Mouse (Mus musculus): ENCODE results near the gene Gal3st3. TPM values are rescaled to one million over a fixed set of nuclear protein-coding genes. Genes with fewer than 3 reads are reported as not detected.

Gal3st3 gene
- polyA plus RNA-seq, 1 experiment from 2014 or later, result 5.9 TPM

DNA sequence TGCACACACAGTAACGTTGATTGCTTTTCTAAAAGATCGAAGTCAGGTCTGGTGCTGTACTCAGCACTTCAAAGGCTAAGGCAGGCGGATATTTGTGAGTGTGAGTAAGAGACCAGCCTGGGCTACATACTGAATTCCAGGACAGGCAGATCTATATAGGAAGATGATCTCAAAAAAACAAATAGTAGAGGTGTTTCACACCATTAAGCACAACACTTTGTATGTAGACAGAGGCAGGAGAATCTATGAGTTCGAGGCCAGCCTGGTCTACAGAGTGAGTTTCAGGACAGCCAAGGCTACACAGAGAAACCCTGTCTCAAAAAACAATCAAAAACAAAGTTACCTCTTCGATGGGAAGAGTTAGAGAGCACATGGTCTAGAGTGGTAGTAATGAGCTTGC, 22.4 kb upstream of the Gal3st3 start:
- no peak overlapping the region for H3K4me2 ChIP-seq
- no peak overlapping the region for H3K27ac ChIP-seq (replicated peaks)
- no peaks in the 10 kb centered on the region for H3K9me3 ChIP-seq
- H3K36me3 ChIP-seq, result peaks cover 61% of the 10 kb centered on the region
- H3K4me3 ChIP-seq, result no peak overlapping the region
- H3K9ac ChIP-seq, result no peak overlapping the region
- H3K27me3 ChIP-seq (replicated peaks), result no peaks in the 10 kb centered on the region
- H3K4me1 ChIP-seq, result peaks cover 30% of the 10 kb centered on the region
- WGBS, result 94% methylated on average over 5 of the region's 5 CpGs
- ATAC-seq (ENCODE audit: extremely low read depth, insufficient number of reproducible peaks, low FRiP score, low TSS enrichment), result no peak

DNA sequence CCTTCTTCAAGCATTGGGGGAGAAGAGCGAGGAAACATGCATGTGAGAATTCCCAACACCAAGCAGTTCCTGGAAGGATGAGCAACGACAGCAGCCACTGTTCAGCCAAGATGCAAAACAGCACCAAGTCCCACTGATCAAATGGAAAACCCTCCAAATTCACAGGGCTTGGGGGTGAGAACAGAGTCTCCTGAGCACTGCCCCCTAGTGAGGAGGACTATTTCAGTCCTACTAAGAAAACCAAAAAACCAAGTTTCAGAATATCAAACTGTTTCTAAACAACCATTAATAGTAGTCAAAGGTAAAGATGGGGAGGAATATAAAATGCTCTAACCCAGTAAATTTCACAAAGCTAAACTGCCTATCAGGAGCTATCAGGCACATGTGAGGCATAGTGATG, 21.6 kb upstream of the Gal3st3 start:
- no peak overlapping the region for H3K4me3 ChIP-seq
- peaks cover 69% of the 10 kb centered on the region for H3K36me3 ChIP-seq
- ATAC-seq (ENCODE audit: extremely low read depth, insufficient number of reproducible peaks, low FRiP score, low TSS enrichment), result no peak
- no peak overlapping the region for H3K27ac ChIP-seq (replicated peaks)
- WGBS, result 82% methylated on average over 2 of the region's 2 CpGs
- no peaks in the 10 kb centered on the region for H3K9me3 ChIP-seq
- H3K9ac ChIP-seq, result no peak overlapping the region
- H3K27me3 ChIP-seq (replicated peaks), result no peaks in the 10 kb centered on the region
- peaks cover 24% of the 10 kb centered on the region for H3K4me1 ChIP-seq
- H3K4me2 ChIP-seq, result no peak overlapping the region

DNA sequence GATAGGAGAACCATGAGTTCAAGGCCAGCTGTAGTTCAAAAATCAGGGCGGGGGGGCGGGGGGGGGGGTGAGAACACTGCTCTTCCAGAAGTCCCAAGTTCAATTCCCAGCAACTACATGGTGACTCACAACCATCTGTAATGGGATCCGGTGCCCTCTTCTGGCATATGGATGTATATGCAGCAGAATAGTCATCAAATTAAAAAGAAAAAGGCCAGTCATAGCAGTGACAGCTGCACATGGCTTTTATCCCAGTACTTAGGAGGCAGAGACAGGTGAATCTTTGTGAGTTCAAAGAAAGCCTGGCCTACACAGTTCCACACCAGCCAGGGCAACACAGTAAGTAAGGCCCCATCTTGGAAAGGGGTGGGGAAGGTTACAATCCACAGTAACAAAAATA, 21.0 kb upstream of the Gal3st3 start:
- Histone ChIP-seq H3K27ac (replicated peaks) (no peak overlapping the region), H3K9me3 (no peaks in the 10 kb centered on the region), H3K36me3 (peaks cover 75% of the 10 kb centered on the region), H3K4me3 (no peak overlapping the region), H3K9ac (no peak overlapping the region), H3K4me1 (peaks cover 17% of the 10 kb centered on the region), H3K4me2 (no peak overlapping the region), H3K27me3 (replicated peaks) (no peaks in the 10 kb centered on the region)
- WGBS, result 91% methylated on average over 3 of the region's 3 CpGs
- ATAC-seq (ENCODE audit: extremely low read depth, insufficient number of reproducible peaks, low FRiP score, low TSS enrichment), result no peak

DNA sequence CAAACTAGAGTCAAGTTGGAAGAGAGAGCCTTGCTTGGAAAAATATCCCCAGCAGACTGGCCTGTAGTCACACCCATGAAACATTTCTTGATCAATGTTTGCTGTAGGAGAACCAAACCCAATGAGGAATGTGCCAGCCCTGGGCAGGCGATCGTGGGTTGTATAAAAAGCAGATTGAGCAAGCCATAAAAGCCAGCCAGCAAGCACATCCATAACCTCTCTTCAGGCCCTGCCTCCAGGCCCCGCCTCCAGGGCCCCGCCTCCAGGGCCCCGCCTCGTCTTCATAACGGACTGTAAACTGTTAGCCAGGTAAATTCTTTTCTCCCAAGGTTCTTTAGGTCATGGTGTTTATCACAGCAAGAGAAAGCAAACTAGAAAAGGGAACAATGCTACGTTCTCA, 19.8 kb upstream of the Gal3st3 start:
- no peaks in the 10 kb centered on the region for H3K9me3 ChIP-seq
- no peak for ATAC-seq (ENCODE audit: extremely low read depth, insufficient number of reproducible peaks, low FRiP score, low TSS enrichment)
- H3K27ac ChIP-seq (replicated peaks), result no peak overlapping the region
- peaks cover 88% of the 10 kb centered on the region for H3K36me3 ChIP-seq
- H3K4me3 ChIP-seq, result no peak overlapping the region
- no peak overlapping the region for H3K4me2 ChIP-seq
- no peaks in the 10 kb centered on the region for H3K27me3 ChIP-seq (replicated peaks)
- peaks cover 14% of the 10 kb centered on the region for H3K4me1 ChIP-seq
- 88% methylated on average over 8 of the region's 8 CpGs for WGBS
- H3K9ac ChIP-seq, result no peak overlapping the region

DNA sequence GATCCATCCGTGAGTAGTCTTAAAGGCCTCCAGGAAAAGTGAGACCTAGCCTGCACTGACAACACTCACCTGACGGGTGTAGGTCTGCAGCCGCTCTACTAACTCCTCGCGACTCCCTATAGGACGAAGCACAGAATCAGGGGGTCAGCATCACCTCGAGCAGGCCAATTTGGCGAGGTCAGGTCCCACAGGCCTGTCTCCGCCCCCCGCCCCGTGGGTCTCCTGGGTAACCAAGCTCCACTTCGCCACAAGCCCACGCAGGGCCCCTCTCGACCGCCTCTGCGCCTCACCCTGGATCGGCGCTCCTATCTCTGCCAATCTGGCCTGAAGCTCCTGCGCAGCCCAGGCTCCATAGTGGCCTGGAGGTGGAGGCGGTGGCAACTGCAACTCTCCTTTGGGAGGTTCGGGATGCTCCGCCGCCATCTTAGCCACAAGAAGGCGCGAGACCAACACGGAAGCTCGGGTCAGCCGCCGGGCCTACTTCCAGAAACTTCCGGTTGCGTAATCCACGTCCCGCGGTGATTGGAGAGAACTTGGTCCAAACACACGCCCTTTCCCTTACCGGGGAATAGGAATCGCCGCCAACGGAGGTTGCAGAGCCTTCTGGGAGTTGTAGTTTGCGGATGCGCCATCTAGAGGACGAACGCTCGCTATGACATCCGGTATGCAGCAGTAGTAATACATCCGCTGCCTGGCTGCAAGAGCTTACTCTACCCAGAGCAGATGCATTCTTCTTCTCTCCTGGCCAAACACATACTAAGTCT, 3.0 kb upstream of the Gal3st3 start, which contains the start of gene Sf3b2:
TSS of gene Sf3b2 (minus strand) at position 484 of the 764 bp plus-strand sequence.
- no peaks in the 10 kb centered on the region for H3K9me3 ChIP-seq
- peak within 1 kb of the TSS; percentile 94 for H3K9ac ChIP-seq
- H3K36me3 ChIP-seq, result peaks cover 39% of the 10 kb centered on the region
- H3K4me1 ChIP-seq, result peaks cover 49% of the 10 kb centered on the region
- H3K27me3 ChIP-seq (replicated peaks), result no peaks in the 10 kb centered on the region
- under 1% methylated on average over 46 of the region's 46 CpGs for WGBS
- H3K27ac ChIP-seq (replicated peaks), result peak within 1 kb of the TSS; percentile 88
- peak; percentile 94 for ATAC-seq (ENCODE audit: extremely low read depth, insufficient number of reproducible peaks, low FRiP score, low TSS enrichment)
- peak within 1 kb of the TSS; percentile 88 for H3K4me2 ChIP-seq
- H3K4me3 ChIP-seq, result peak within 1 kb of the TSS; percentile 94

DNA sequence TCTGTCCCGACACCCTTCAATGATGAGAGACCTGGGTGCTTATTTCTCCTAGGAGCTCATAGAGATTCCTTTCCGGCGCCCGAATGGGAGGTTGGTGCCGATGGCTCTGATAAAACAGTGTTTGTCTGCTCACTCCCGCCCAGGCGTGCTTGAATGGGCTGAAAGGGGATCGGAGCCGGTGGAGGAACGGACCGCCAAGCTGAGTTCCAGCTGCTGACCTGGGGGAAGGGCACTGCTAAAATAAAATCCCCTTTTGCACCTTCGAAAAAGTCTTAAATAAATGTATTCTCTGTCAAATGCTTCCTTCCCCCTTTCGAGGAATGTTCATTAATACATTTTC, 2.4 kb upstream of the Gal3st3 start:
- H3K27ac ChIP-seq (replicated peaks), result peak overlapping the region; percentile 88
- peaks cover 34% of the 10 kb centered on the region for H3K36me3 ChIP-seq
- WGBS, result 6% methylated on average over 13 of the region's 13 CpGs
- peak overlapping the region; percentile 76 for H3K4me2 ChIP-seq
- no peaks in the 10 kb centered on the region for H3K9me3 ChIP-seq
- peak; percentile 27; the same call in 1 of the 2 replicates for ATAC-seq (ENCODE audit: extremely low read depth, insufficient number of reproducible peaks, low FRiP score, low TSS enrichment)
- H3K27me3 ChIP-seq (replicated peaks), result 0 out of 2 replicates have a peak, but pooled peaks cover 3% of the 10 kb centered on the region
- peak overlapping the region; percentile 83 for H3K9ac ChIP-seq
- peaks cover 49% of the 10 kb centered on the region for H3K4me1 ChIP-seq
- peak overlapping the region; percentile 94 for H3K4me3 ChIP-seq

DNA sequence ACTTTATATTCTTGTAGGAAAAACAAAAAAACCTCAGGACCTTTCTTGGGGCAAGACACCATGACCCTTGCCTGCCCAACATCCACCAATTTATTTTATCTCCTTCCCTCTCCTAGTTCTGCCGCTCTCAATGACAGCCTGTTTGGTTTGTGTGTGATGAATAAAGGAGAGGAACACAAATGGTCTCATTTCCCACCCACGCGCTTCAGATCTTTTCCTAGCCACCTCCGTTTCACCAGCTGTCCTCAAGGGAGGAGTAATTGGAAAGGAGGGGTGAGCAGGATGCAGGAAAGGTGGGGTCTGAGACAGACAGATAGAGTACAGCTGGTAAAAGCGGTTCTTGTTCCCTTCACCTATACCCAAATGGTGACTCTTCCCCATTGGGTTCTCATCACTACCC, 1.5 kb upstream of the Gal3st3 start:
- no peak for ATAC-seq (ENCODE audit: extremely low read depth, insufficient number of reproducible peaks, low FRiP score, low TSS enrichment)
- H3K4me2 ChIP-seq, result peak overlapping the region; percentile 76
- no peak overlapping the region for H3K4me3 ChIP-seq

DNA sequence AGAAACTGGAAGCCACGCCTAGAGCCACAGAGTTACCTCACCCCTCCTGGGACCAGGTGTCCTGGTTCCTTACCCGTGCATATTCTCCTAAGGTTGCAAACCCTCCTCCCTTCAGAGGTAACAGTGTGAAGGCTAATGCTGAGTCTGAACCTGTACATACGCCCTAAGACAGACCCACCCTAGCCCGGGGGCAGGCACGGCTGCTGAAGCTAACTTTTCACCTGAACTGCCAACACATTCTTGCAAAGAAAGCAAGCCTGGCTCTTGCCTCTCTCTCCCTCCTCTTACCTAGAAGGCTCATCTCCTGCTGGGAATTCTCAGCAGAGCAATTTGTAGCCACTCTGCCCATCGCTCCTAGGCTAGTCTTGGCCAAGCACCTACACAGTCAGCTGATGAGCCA, 2.5 kb downstream of the Gal3st3 start:
- ATAC-seq (ENCODE audit: extremely low read depth, insufficient number of reproducible peaks, low FRiP score, low TSS enrichment), result no peak
- no peak overlapping the region for H3K27ac ChIP-seq (replicated peaks)
- no peak overlapping the region for H3K9ac ChIP-seq
- H3K27me3 ChIP-seq (replicated peaks), result peaks cover 4% of the 10 kb centered on the region; the same call in 1 of the 2 replicates
- H3K9me3 ChIP-seq, result no peaks in the 10 kb centered on the region
- H3K36me3 ChIP-seq, result no peaks in the 10 kb centered on the region
- H3K4me1 ChIP-seq, result peaks cover 37% of the 10 kb centered on the region
- WGBS, result 75% methylated on average over 6 of the region's 6 CpGs
- H3K4me2 ChIP-seq, result no peak overlapping the region
- H3K4me3 ChIP-seq, result no peak overlapping the region

More for the DNA sequence above, 1.5 kb upstream of the Gal3st3 start:
- Histone ChIP-seq H3K9ac (no peak overlapping the region), H3K36me3 (peaks cover 25% of the 10 kb centered on the region), H3K4me1 (peaks cover 49% of the 10 kb centered on the region), H3K27me3 (replicated peaks) (0 out of 2 replicates have a peak, but pooled peaks cover 4% of the 10 kb centered on the region), H3K9me3 (no peaks in the 10 kb centered on the region), H3K27ac (replicated peaks) (no peak overlapping the region)
- WGBS, result 59% methylated on average over 5 of the region's 5 CpGs

DNA sequence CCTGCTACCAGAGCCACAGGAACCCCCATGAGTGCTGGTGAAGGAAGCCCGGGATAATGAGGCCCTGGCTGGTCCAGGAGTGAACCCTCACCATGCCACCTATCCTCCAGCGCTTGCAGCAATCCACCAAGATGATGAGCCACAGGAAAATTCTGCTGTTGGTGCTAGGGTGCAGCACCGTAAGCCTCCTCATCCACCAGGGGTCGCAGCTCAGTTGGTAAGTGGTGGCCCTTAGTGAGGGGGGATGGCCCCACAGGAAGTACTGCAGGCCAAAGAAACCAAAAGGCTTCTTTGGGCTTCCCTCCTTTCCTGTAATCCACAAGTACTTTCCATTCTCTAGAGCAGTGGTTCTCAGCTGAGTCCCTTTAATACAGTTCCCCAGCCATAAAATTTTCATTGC, 4.3 kb downstream of the Gal3st3 start:
- Histone ChIP-seq H3K27ac (replicated peaks) (no peak overlapping the region), H3K4me3 (no peak overlapping the region), H3K36me3 (peaks cover 9% of the 10 kb centered on the region; the same call in 1 of the 2 replicates), H3K9me3 (0 out of 2 replicates have a peak, but pooled peaks cover 6% of the 10 kb centered on the region), H3K27me3 (replicated peaks) (peaks cover 22% of the 10 kb centered on the region), H3K4me1 (peaks cover 26% of the 10 kb centered on the region), H3K9ac (no peak overlapping the region), H3K4me2 (no peak overlapping the region)
- WGBS, result 11% methylated on average over 4 of the region's 4 CpGs
- ATAC-seq (ENCODE audit: extremely low read depth, insufficient number of reproducible peaks, low FRiP score, low TSS enrichment), result no peak

DNA sequence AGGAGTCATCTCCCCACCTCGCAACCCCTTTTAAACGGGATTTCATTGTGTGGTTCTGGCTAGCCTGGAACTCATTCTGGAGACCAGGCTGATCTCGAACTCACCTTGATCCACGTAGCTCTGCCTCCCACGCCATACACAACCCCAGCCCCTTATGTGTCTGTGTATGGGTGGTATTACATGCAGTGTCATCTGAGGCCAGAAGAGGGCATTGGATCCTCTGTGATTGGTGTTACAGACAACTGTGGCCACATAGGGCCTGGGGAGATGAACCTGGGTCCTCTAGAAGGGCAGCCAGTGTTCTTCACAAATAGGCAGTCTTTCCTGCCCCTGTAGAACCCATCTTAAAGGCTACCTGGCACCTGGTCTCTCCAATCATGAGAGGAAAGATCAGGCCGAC, 8.1 kb downstream of the Gal3st3 start:
- peaks cover 25% of the 10 kb centered on the region for H3K27me3 ChIP-seq (replicated peaks)
- H3K9me3 ChIP-seq, result 0 out of 2 replicates have a peak, but pooled peaks cover 9% of the 10 kb centered on the region
- H3K4me2 ChIP-seq, result no peak overlapping the region
- no peak overlapping the region for H3K4me3 ChIP-seq
- peaks cover 15% of the 10 kb centered on the region for H3K36me3 ChIP-seq
- H3K4me1 ChIP-seq, result peaks cover 7% of the 10 kb centered on the region
- 77% methylated on average over 6 of the region's 6 CpGs for WGBS
- ATAC-seq (ENCODE audit: extremely low read depth, insufficient number of reproducible peaks, low FRiP score, low TSS enrichment), result no peak
- no peak overlapping the region for H3K27ac ChIP-seq (replicated peaks)
- no peak overlapping the region for H3K9ac ChIP-seq

DNA sequence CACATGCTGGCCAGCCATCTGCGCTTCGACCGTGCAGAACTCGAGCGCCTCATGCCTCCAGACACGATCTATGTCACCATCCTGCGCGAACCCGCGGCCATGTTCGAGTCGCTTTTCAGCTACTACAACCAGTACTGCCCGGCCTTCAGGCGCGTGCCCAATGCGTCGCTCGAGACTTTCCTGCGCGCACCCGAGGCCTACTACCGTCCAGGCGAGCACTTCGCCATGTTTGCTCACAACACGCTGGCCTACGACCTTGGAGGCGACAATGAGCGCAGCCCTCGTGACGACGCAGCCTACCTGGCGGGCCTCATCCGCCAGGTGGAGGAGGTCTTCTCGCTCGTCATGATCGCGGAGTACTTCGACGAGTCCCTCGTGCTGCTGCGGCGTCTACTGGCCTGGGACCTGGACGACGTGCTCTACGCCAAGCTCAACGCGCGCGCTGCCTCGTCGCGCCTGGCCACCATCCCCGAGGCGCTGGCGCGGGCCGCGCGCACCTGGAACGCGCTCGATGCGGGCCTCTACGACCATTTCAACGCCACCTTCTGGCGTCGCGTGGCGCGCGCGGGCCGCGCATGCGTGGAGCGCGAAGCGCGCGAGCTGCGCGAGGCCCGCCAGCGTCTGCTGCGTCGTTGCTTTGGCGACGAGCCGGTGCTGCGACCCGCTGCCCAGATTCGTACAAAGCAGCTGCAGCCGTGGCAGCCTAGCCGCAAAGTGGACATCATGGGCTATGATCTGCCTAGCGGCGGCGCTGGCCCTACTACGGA, 9.0 kb downstream of the Gal3st3 start:
- peak overlapping the region; percentile 68 for H3K4me2 ChIP-seq
- peak overlapping the region; percentile 43 for H3K4me3 ChIP-seq
- WGBS, result 29% methylated on average over 98 of the region's 98 CpGs
- H3K36me3 ChIP-seq, result peaks cover 15% of the 10 kb centered on the region
- peaks cover 25% of the 10 kb centered on the region for H3K27me3 ChIP-seq (replicated peaks)
- ATAC-seq (ENCODE audit: extremely low read depth, insufficient number of reproducible peaks, low FRiP score, low TSS enrichment), result no peak
- no peak overlapping the region for H3K27ac ChIP-seq (replicated peaks)
- 0 out of 2 replicates have a peak, but pooled peaks cover 9% of the 10 kb centered on the region for H3K9me3 ChIP-seq
- peak overlapping the region; percentile 55; the same call in 1 of the 2 replicates for H3K9ac ChIP-seq
- H3K4me1 ChIP-seq, result peaks cover 7% of the 10 kb centered on the region
